Mouse (Mus musculus) neural tube, embryonic 14.5 days (tissue): ENCODE measurements at regions not wholly inside any gene's neighbourhood (a gene's known extent, or its start where the extent isn't known, plus 50 kb on each side); places are given as distances from the start of the nearest gene placed in this dataset.
"Not testable (repeated sequence)": the region's sequence is repeated elsewhere in the genome, so short reads cannot be mapped to it uniquely, and the experiment has no call there.

ENCODE experiments used
- ATAC-seq: fragments of 200-750 bp; cut with Nextera tagmentation; 2 replicates; pipeline ENCODE4 v1.8.0; 2017; ENCODE audit warnings: low read depth, mild to moderate bottlenecking, moderate TSS enrichment, moderate library complexity
- H3K27ac ChIP-seq: fragments of 300-500 bp; sonication (generic); 2 replicates; pipeline ENCODE4 v1.5.1; 2014; ENCODE audit warnings: low read depth, mild to moderate bottlenecking, control low read depth, low read length, moderate library complexity, mixed read lengths
- H3K27me3 ChIP-seq: fragments of 300-500 bp; sonication (generic); 2 replicates; pipeline ENCODE4 v1.6.1; 2014; ENCODE audit warnings: low read length; ENCODE audit not compliant: control insufficient read depth, insufficient read depth
- H3K36me3 ChIP-seq: fragments of 300-500 bp; sonication (generic); 2 replicates; pipeline ENCODE4 v1.6.1; 2014; ENCODE audit warnings: low read length, mixed read lengths; ENCODE audit not compliant: control insufficient read depth, insufficient read depth
- H3K4me1 ChIP-seq: fragments of 300-500 bp; sonication (generic); 2 replicates; pipeline ENCODE4 v1.6.1; 2014; ENCODE audit warnings: low read length; ENCODE audit not compliant: control insufficient read depth, insufficient read depth
- H3K4me2 ChIP-seq: fragments of 300-500 bp; sonication (generic); 2 replicates; pipeline ENCODE4 v1.6.1; 2014; ENCODE audit warnings: mild to moderate bottlenecking, low read depth, low read length, control low read depth
- H3K4me3 ChIP-seq: fragments of 300-500 bp; sonication (generic); 2 replicates; pipeline ENCODE4 v1.5.1; 2014; ENCODE audit warnings: low read depth, low read length, control low read depth, mixed read lengths
- H3K9ac ChIP-seq: fragments of 300-500 bp; sonication (generic); replicated peaks from 2 replicates; pipeline ENCODE4 v1.6.1; 2014; ENCODE audit warnings: low read depth, mild to moderate bottlenecking, control low read depth, low read length, mixed read lengths
- H3K9me3 ChIP-seq: fragments of 300-500 bp; sonication (generic); 2 replicates; pipeline ENCODE4 v1.6.1; 2016; ENCODE audit warnings: low read length; ENCODE audit not compliant: control insufficient read depth
- WGBS: fragments of 180-500 bp; shearing (Covaris S2); extraction: QIAGEN DNeasy Blood & Tissue Kit; methylation state at CpG from one replicate; pipeline ENCODE4 v1.1.7; 2014; 5-methylcytosine and 5-hydroxymethylcytosine counted together

DNA sequence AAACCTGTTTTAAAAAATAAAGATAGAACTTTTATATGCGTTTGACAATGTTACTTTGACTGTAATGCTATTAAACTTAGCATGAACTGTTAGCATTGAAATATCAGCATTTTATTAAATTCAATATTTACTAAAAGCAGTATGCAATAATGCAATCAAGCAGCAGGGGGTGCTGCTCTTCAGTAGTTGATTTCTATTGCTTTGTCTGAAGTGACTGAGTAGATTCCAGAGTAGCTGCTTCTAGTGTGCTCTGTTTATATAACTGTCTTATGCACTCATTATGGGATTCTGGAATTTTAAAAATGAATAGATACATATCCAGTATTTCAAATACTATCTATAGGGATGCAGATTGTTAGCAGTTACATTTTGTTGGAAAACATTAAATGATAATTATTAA is 146.2 kb downstream of the Gm28710 start:
- no peaks in the 10 kb centered on the region for H3K27me3 ChIP-seq
- peak; percentile 70; the same call in 1 of the 2 replicates for ATAC-seq
- H3K4me1 ChIP-seq, result no peaks in the 10 kb centered on the region

DNA sequence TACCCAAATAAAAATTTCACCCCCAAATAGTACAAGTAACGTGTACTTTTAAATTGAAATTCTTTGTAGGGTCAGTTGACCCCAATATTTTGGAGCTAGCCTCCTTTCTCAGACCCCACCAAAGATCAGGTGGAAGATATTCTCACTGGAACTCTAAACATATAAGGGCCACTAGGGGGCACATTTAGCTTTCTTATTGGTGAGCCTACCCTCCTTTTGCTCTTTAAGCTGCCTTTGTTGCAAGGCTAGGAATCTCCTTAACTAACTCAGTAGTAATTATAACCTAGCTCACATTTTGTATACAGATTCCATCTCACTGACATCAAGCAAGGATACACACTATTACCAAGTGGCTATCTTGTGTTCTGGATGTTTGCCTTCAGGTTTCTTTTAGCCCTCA is 155.8 kb downstream of the Gm28710 start:
- Histone ChIP-seq H3K4me1 (no peaks in the 10 kb centered on the region), H3K9me3 (no peaks in the 10 kb centered on the region), H3K4me2 (no peak overlapping the region), H3K27ac (no peak overlapping the region), H3K27me3 (no peaks in the 10 kb centered on the region), H3K4me3 (no peak overlapping the region), H3K36me3 (no peaks in the 10 kb centered on the region), H3K9ac (no peak overlapping the region)
- peak; percentile 81; the same call in 1 of the 2 replicates for ATAC-seq
- 16% methylated on average over 1 of the region's 1 CpGs for WGBS

More for the DNA sequence above, 146.2 kb downstream of the Gm28710 start:
- Histone ChIP-seq H3K27ac (no peak overlapping the region), H3K9me3 (no peaks in the 10 kb centered on the region), H3K36me3 (no peaks in the 10 kb centered on the region), H3K4me2 (no peak overlapping the region), H3K9ac (no peak overlapping the region), H3K4me3 (no peak overlapping the region)
- WGBS, result 75% methylated on average over 1 of the region's 1 CpGs

DNA sequence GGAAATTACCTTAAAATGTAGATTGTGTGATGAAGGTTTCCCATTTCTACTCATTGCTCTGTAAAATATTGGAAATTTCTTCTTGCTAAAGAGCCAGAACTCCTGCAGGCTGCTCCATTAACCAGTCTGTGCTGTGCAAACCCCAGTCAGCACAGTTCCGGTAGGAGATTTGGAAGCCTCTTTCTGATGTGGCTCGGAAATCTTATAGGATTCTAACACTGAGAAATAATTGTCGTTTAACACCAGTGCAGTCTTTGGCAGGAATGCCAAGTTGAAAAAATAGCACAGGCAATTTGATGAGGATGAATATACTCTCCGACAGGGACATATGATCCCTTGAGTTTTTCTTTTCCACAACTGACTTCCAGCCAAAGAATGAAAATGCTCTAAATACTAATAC is 176.1 kb downstream of the Gm28710 start:
- ATAC-seq, result no peak
- WGBS, result 82% methylated on average over 4 of the region's 4 CpGs
- H3K4me2 ChIP-seq, result no peak overlapping the region

DNA sequence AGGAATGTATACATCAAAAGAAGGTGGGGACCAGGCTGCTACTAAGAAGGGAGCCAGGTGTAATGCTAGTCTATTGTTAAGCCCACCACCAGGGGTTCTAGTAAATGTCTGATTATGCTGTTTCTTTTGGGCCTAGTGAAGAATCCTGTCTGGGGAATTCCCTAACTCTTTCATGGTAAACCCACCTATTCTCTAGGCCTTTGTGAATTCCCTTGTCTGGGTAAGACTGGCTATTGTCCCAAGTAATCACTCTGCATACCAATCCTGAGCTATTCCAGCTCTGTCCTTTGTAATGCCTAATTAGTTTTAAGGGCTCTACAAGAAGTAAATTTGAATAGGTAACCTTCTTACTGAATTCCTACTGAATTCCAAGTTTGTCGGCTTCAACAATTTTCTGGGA is 177.2 kb downstream of the Gm28710 start:
- not testable (repeated sequence) for ATAC-seq, H3K4me1 ChIP-seq, H3K4me3 ChIP-seq, H3K27me3 ChIP-seq, H3K9me3 ChIP-seq, H3K27ac ChIP-seq, H3K9ac ChIP-seq, H3K36me3 ChIP-seq, H3K4me2 ChIP-seq
- 18% methylated on average over 1 of the region's 1 CpGs for WGBS

More for the DNA sequence above, 176.1 kb downstream of the Gm28710 start:
- no peaks in the 10 kb centered on the region for H3K27me3 ChIP-seq
- H3K27ac ChIP-seq, result no peak overlapping the region
- no peak overlapping the region for H3K9ac ChIP-seq
- H3K4me1 ChIP-seq, result no peaks in the 10 kb centered on the region
- no peaks in the 10 kb centered on the region for H3K36me3 ChIP-seq
- H3K9me3 ChIP-seq, result no peaks in the 10 kb centered on the region
- H3K4me3 ChIP-seq, result no peak overlapping the region

DNA sequence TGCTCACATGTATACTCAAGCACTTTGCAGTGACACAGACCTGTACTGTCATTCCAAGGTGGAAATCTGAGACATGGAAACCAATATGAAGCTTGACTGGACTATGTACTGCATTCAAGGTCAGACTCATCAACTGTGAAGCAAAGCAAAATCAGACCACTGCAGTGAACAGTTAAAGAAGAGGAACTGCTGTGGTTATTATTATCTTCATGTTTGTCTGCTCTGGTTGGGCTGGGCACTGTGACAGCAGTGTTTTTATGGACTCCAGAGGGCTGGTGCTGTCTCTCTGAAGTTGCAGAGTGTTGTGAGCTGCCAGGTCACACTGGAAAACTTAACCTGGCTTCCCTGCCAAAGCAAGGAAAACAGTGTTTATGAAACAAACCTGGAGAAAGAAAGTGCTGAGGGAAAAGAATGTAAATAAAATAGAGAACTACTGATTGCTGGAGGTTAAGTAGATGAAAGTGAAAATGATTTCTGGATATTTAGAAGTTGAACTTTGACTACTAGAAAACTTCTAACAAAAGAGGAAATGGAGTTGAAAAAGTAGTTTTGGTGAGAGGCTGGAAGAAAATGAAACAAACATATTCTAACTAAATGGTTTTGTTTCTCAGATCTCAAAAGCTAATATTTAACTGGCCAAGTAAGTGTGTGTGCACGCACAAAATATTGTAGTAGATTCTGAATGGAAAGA is 181.7 kb downstream of the Gm28710 start:
- H3K27ac ChIP-seq, result no peak overlapping the region
- H3K9me3 ChIP-seq, result no peaks in the 10 kb centered on the region
- no peak for ATAC-seq
- no peak overlapping the region for H3K4me2 ChIP-seq
- no peak overlapping the region for H3K9ac ChIP-seq
- H3K36me3 ChIP-seq, result no peaks in the 10 kb centered on the region
- no peak overlapping the region for H3K4me3 ChIP-seq
- H3K4me1 ChIP-seq, result no peaks in the 10 kb centered on the region
- 84% methylated on average over 1 of the region's 1 CpGs for WGBS
- H3K27me3 ChIP-seq, result no peaks in the 10 kb centered on the region

DNA sequence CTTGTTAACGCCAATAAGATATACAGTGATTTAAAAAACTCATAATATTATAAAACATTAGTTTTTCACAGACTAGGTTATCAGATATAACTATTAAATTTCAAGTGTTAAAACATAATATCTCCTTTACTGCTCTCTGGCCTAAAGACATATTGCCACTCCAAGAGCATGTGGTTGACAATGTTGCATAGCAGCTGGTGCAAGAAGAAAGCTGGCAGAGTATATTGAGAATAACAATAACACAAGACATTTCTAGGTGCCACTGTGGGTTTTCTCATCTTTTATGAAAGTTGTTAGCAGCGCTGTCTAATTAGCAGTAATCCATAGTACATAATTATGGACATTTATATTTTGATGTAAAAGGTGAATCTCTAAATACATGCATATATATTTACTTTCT is 184.4 kb downstream of the Gm28710 start:
- Histone ChIP-seq H3K36me3 (no peaks in the 10 kb centered on the region), H3K4me3 (no peak overlapping the region), H3K9ac (no peak overlapping the region), H3K27ac (no peak overlapping the region), H3K27me3 (no peaks in the 10 kb centered on the region), H3K4me2 (no peak overlapping the region), H3K4me1 (no peaks in the 10 kb centered on the region), H3K9me3 (no peaks in the 10 kb centered on the region)
- ATAC-seq, result no peak
- 89% methylated on average over 2 of the region's 2 CpGs for WGBS

DNA sequence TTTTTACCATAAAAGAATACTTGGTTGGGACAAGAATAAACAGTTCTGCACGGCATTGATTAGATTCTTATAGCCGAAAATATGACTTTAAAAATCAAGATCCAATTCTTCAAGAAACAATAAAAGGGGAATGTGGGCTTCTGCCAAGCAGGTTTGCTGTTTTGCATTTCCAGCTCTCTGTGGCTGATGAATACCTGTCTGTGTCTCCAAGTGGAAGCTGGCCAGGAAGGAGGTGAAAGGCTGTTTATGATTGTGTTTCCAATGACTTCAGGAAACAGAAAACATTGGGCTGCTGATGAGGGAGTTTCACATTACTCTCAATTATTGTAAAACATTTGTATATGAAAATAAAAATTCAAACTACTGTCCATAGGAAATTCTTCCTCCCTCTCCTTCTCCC is 193.3 kb downstream of the Gm28710 start:
- Histone ChIP-seq H3K4me2 (no peak overlapping the region), H3K4me3 (no peak overlapping the region), H3K9me3 (no peaks in the 10 kb centered on the region), H3K36me3 (no peaks in the 10 kb centered on the region), H3K9ac (no peak overlapping the region), H3K27ac (no peak overlapping the region), H3K4me1 (no peaks in the 10 kb centered on the region), H3K27me3 (no peaks in the 10 kb centered on the region)
- no peak for ATAC-seq
- WGBS, result 89% methylated on average over 2 of the region's 2 CpGs

DNA sequence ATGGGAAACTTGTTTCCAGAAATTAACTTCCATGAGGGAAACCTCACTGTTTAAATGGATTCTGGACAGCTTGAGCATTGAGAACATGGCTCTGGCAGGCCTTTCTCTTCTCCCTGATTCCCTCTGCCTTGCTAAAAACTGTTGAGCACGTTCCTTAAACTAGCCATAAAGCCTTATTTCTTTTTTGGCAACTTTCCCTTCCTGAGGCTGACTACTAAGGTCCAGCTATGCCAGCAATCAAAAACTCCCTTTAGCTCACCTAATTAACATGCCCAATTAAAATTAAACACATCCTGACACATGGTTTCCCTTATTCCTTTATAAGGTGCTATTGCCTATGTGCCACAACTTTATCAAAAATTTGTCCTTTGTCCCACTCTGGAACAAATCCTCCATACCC is 199.9 kb downstream of the Gm28710 start:
- Histone ChIP-seq H3K36me3 (no peaks in the 10 kb centered on the region), H3K27ac (no peak overlapping the region), H3K9me3 (no peaks in the 10 kb centered on the region), H3K27me3 (no peaks in the 10 kb centered on the region), H3K9ac (no peak overlapping the region), H3K4me1 (no peaks in the 10 kb centered on the region), H3K4me2 (no peak overlapping the region), H3K4me3 (no peak overlapping the region)
- WGBS, result 64% methylated on average over 1 of the region's 1 CpGs
- ATAC-seq, result no peak

DNA sequence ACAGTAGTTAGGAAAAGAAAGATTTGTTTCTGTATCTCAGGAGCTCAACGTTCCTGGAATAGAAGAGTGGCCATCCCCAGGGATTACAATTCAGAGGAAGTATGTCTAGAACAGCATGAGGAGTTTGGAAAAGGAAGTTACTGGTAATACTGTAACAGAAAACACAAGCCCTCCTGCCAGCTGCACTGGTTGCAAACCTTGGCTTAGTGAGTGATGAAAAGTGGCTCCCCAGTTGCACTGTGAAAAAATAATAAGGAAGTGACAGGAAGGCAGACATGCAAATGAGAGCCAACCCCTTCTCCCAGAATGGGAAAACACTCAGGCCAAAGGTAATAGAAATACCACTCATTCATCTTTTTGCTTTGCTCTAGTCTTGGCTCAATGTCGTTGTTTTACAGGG is 207.6 kb downstream of the Gm28710 start:
- Histone ChIP-seq H3K27me3 (no peaks in the 10 kb centered on the region), H3K4me2 (no peak overlapping the region), H3K27ac (no peak overlapping the region), H3K9ac (no peak overlapping the region), H3K9me3 (no peaks in the 10 kb centered on the region), H3K4me1 (no peaks in the 10 kb centered on the region), H3K4me3 (no peak overlapping the region), H3K36me3 (no peaks in the 10 kb centered on the region)
- no peak for ATAC-seq
- WGBS, result 48% methylated on average over 2 of the region's 2 CpGs
